Mouse (Mus musculus) granulocyte monocyte progenitor cell, adult 5-6 weeks (primary cell): ENCODE measurements around the gene Adam1a. TPM values are rescaled to one million over a fixed set of nuclear protein-coding genes. Genes with fewer than 3 reads are reported as not detected.

Experiments
- ATAC-seq: replicated peaks from 2 replicates; pipeline ENCODE4 v1.8.0; 2016; ENCODE audit warnings: mild to moderate bottlenecking, moderate TSS enrichment, inconsistent platforms; ENCODE audit not compliant: poor library complexity, severe bottlenecking
- total RNA-seq, 2 experiments: library from RNA; stranded (forward) in 1 of 2; stranded (reverse) in 1 of 2; fragments of 200-712, 200-1000 nt in 1 of 2; fragments of >200 nt in 1 of 2; fragmentation: Nextera tagmentation in 1 of 2; gene quantifications; 2 replicates each; pipeline ENCODE4 v1.2.3; 2014 to 2017

Adam1a gene
- total RNA-seq (2014; fragmentation: Nextera tagmentation): 2.6 and 2.8 TPM in 2 replicates
- total RNA-seq (2017): 1.1 and 2.1 TPM in 2 replicates

- peak; percentile 20 for ATAC-seq
Observed at GRCm38 (mm10) chr5:121544910-121545792, at the start of gene Adam1a, which contains the start of gene Gm42878. Adam1a (minus strand) TSS chr5:121545482. Gm42878 (minus strand) TSS chr5:121545482.

GRCm38 (mm10) chr5:121594714-121595313 lies 49.5 kb upstream of the Adam1a start:
- ATAC-seq: no peak

- peak; percentile 87 for ATAC-seq
Observed at GRCm38 (mm10) chr5:121593451-121594401, 48.4 kb upstream of the Adam1a start, which contains the start of gene Aldh2. Aldh2 (minus strand) TSS chr5:121593824.

- ATAC-seq: no peak
Observed at GRCm38 (mm10) chr5:121592816-121593407, 47.6 kb upstream of the Adam1a start.

- no peak for ATAC-seq
Observed at GRCm38 (mm10) chr5:121592064-121592815, 47.0 kb upstream of the Adam1a start.

- no peak for ATAC-seq
Observed at GRCm38 (mm10) chr5:121591417-121592063, 46.3 kb upstream of the Adam1a start.

- ATAC-seq: no peak
Observed at GRCm38 (mm10) chr5:121589928-121590327, 44.6 kb upstream of the Adam1a start.

- ATAC-seq: peak; percentile 58
Observed at GRCm38 (mm10) chr5:121586400-121587039, 41.2 kb upstream of the Adam1a start.

GRCm38 (mm10) chr5:121585699-121586098 lies 40.4 kb upstream of the Adam1a start:
- ATAC-seq: no peak

- ATAC-seq: no peak
Observed at GRCm38 (mm10) chr5:121585005-121585404, 39.7 kb upstream of the Adam1a start.

GRCm38 (mm10) chr5:121583765-121584501 lies 38.7 kb upstream of the Adam1a start:
- peak; percentile 91 for ATAC-seq

- no peak for ATAC-seq
Observed at GRCm38 (mm10) chr5:121581945-121582344, 36.7 kb upstream of the Adam1a start.

- no peak for ATAC-seq
Observed at GRCm38 (mm10) chr5:121576927-121577488, 31.7 kb upstream of the Adam1a start.

GRCm38 (mm10) chr5:121575867-121576266 lies 30.6 kb upstream of the Adam1a start:
- ATAC-seq: no peak

GRCm38 (mm10) chr5:121574145-121574544 lies 28.9 kb upstream of the Adam1a start:
- ATAC-seq: no peak

- ATAC-seq: no peak
Observed at GRCm38 (mm10) chr5:121570787-121571186, 25.5 kb upstream of the Adam1a start.

GRCm38 (mm10) chr5:121569881-121570420 lies 24.7 kb upstream of the Adam1a start:
- no peak for ATAC-seq
